ENCODE assay signal across 15 mouse cellular contexts in the genomic region with DNA sequence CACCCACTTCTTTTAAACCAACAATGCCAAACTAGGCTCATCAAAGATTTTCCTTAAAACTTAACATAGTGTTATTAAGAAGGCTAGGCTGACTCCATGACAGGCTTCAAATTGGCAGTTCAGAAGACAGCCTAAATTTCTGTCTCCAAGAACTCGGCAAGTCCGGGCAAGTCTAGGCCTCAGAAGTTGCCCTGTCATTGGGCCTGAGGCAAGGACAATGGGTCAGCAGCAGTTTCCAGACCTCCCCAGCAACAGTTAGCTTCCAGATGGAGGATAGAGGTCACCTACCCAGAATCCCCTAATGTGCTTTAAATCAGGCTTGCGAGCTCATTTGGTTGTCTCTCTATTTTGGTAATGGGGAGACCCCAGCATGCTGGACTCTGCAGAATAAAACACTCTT.
"Had no signal": no experiment of that assay in that cellular context is flagged by ENCODE, and none has a peak within 500 bp of the region (broad histone marks: within the 10 kb centered on the region; RNA-seq: fewer than 3 reads in every experiment).

No protein-coding gene starts in this region.

- H3K9me3 ChIP-seq: midbrain, embryonic 13.5 days; midbrain, embryonic 15.5 days; neural tube, embryonic 12.5 days; stomach, embryonic 15.5 days had no signal

- ATAC-seq: midbrain, embryonic 13.5 days; midbrain, embryonic 15.5 days had no signal

- H3K9ac ChIP-seq: lung, embryonic 14.5 days; midbrain, embryonic 13.5 days; midbrain, embryonic 15.5 days; neural tube, embryonic 12.5 days; stomach, embryonic 15.5 days had no signal

- H3K27ac ChIP-seq: macrophage; midbrain, embryonic 13.5 days; midbrain, embryonic 15.5 days; neural tube, embryonic 12.5 days; stomach, embryonic 15.5 days; stomach, postnatal 0 days had no signal

- DNase-seq: lung, adult 18-20 months; lung, embryonic 14.5 days; lung, postnatal 10 days; right cerebral cortex, postnatal 14 days; thymus, adult 2 months; thymus, postnatal 25 days; thymus, postnatal 4 days had no signal

- H3K4me1 ChIP-seq: megakaryocyte, embryonic 14.5 days; midbrain, embryonic 13.5 days; midbrain, embryonic 15.5 days had no signal

- H3K4me3 ChIP-seq: megakaryocyte, embryonic 14.5 days; midbrain, embryonic 13.5 days; midbrain, embryonic 15.5 days; neural tube, embryonic 12.5 days; stomach, embryonic 15.5 days had no signal

- H3K4me2 ChIP-seq: lung, embryonic 14.5 days; midbrain, embryonic 11.5 days; midbrain, embryonic 13.5 days; midbrain, embryonic 15.5 days; neural tube, embryonic 12.5 days; stomach, embryonic 15.5 days had no signal

- H3K27me3 ChIP-seq: megakaryocyte, embryonic 14.5 days; midbrain, embryonic 13.5 days; midbrain, embryonic 15.5 days; neural tube, embryonic 12.5 days; stomach, embryonic 15.5 days had no signal

- H3K36me3 ChIP-seq: midbrain, embryonic 13.5 days; midbrain, embryonic 15.5 days; neural tube, embryonic 12.5 days; stomach, embryonic 15.5 days had no signal
